Mouse (Mus musculus): Measurements from ENCODE around the gene Magi1.

Gene Magi1

DNA sequence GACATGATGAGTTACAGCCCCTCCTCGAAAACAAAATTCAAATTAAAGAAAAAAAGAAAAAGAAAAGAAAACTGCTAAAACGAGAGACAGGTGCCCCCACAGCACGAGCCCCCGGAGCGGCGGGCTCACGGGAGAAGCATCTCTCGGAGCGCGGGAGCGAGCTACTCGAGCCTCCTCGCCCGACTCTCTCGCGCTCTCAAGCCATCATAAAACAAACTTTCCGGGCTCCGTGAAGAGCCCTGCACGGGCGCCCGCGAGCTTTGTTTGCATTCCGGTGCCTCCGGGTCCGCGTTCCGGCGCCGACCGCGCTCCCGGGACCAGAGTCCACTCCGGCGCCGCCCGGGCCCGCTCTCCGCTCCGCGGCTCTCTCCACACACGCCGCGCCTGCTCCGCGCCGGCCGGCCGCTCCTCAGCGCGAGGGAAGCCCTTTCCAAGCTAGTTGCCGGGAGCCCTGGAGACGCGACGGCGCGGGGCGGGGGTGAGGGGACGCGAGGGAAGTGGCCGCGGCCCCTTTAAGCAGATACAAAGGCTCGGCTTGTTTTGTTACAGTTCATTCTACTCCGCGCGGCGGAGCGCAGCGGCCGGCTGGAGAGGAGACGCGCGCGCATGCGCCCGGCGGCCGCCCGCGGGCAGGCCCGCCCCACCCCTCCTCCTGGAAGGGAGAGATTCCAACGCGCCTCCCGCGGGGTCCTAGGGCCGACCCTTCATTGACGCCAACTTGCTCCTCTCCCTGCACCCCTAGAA, at the start of gene Magi1:
Magi1 (minus strand) TSS at position 600 of the 744 bp plus-strand sequence.
- in situ Hi-C loops (cut with MboI; ENCODE audit: low pct_unique_long_range_greater_than_20kb in 1 of 2, low sequenced_read_pairs in 2 of 2, unreplicated experiment in 1 of 2), result no loop called here

DNA sequence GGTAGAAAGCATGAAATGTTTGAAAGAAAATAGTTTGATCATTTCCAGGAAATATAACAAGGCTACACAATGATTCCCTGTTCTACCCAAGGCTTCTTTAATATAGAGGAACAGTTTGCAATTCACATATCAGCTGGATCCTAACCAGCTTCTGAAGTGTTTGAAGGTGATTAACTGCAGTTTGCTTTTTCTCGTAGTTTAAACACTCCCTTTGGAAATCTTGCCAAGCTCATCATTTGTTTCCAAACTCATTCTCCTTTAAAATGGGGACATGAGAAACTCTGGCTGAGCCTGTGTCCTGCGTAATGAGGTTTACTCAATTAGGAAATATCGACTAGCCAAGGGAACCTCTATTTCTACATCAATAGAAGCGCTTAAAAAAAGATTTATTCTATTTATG, 43.4 kb upstream of the Magi1 start:
- in situ Hi-C loops (cut with MboI; ENCODE audit: low pct_unique_long_range_greater_than_20kb in 1 of 2, low sequenced_read_pairs in 2 of 2, unreplicated experiment in 1 of 2), result no loop called here

GRCm38 (mm10) chr6:94316886-94317285, 33.2 kb upstream of the Magi1 start:
- in situ Hi-C loops (cut with MboI; ENCODE audit: low pct_unique_long_range_greater_than_20kb in 1 of 2, low sequenced_read_pairs in 2 of 2, unreplicated experiment in 1 of 2), result no loop called here

- in situ Hi-C loops (cut with MboI; ENCODE audit: low pct_unique_long_range_greater_than_20kb in 1 of 2, low sequenced_read_pairs in 2 of 2, unreplicated experiment in 1 of 2), result no loop called here
These were observed 28.6 kb upstream of the Magi1 start for GRCm38 (mm10) chr6:94312285-94312684.

- in situ Hi-C loops (cut with MboI; ENCODE audit: low pct_unique_long_range_greater_than_20kb in 1 of 2, low sequenced_read_pairs in 2 of 2, unreplicated experiment in 1 of 2), result no loop called here
These were observed 24.8 kb upstream of the Magi1 start for GRCm38 (mm10) chr6:94308498-94308897.

DNA sequence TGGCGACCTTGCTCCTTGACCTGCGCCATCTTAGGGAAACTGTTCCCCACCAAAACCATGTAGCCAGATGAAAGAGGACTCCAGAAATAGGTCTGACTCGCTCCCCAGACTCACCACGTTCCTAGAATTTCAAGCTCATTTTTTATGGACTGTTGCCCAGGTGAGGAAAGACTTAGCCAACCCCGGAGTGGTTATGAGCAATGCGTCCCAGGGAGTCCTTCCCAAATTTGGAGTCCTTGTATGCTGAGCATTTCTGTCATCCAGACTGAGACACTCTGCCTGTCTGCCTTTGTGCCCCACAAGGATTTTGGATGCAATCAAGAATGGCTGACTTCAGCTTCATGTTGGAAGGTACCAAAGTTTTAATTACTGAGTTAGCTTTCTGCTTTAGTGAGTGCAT, 19.8 kb upstream of the Magi1 start:
- in situ Hi-C loops (cut with MboI; ENCODE audit: low pct_unique_long_range_greater_than_20kb in 1 of 2, low sequenced_read_pairs in 2 of 2, unreplicated experiment in 1 of 2), result no loop called here

GRCm38 (mm10) chr6:94301804-94302203, 18.1 kb upstream of the Magi1 start:
- in situ Hi-C loops (cut with MboI; ENCODE audit: low pct_unique_long_range_greater_than_20kb in 1 of 2, low sequenced_read_pairs in 2 of 2, unreplicated experiment in 1 of 2), result no loop called here

DNA sequence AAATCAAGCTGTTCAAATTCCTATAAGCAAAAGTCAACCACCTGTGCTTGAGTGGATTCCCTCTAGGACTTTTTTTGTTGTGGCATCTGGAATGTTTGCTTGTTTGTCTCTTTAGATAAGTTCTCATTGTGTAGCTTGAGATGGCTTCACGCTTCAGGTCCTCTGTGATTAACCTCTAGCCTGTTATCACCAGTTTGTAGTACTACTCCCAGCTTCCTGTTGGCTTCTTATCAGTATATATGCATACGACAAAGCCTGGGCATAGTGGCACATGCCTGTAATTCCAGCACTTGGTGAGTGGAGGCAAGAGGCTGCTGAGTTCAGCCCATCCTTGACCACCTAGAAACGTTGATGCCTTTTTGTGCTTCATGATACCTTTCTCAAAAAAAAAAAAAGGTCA, 16.8 kb upstream of the Magi1 start:
- in situ Hi-C loops (cut with MboI; ENCODE audit: low pct_unique_long_range_greater_than_20kb in 1 of 2, low sequenced_read_pairs in 2 of 2, unreplicated experiment in 1 of 2), result no loop called here

- in situ Hi-C loops (cut with MboI; ENCODE audit: low pct_unique_long_range_greater_than_20kb in 1 of 2, low sequenced_read_pairs in 2 of 2, unreplicated experiment in 1 of 2), result no loop called here
These were observed 3.7 kb upstream of the Magi1 start for GRCm38 (mm10) chr6:94287387-94287786.

GRCm38 (mm10) chr6:94286555-94286954, 2.8 kb upstream of the Magi1 start:
- in situ Hi-C loops (cut with MboI; ENCODE audit: low pct_unique_long_range_greater_than_20kb in 1 of 2, low sequenced_read_pairs in 2 of 2, unreplicated experiment in 1 of 2), result no loop called here

GRCm38 (mm10) chr6:94284089-94284825, 540 bp upstream of the Magi1 start:
- in situ Hi-C loops (cut with MboI; ENCODE audit: low pct_unique_long_range_greater_than_20kb in 1 of 2, low sequenced_read_pairs in 2 of 2, unreplicated experiment in 1 of 2), result no loop called here

DNA sequence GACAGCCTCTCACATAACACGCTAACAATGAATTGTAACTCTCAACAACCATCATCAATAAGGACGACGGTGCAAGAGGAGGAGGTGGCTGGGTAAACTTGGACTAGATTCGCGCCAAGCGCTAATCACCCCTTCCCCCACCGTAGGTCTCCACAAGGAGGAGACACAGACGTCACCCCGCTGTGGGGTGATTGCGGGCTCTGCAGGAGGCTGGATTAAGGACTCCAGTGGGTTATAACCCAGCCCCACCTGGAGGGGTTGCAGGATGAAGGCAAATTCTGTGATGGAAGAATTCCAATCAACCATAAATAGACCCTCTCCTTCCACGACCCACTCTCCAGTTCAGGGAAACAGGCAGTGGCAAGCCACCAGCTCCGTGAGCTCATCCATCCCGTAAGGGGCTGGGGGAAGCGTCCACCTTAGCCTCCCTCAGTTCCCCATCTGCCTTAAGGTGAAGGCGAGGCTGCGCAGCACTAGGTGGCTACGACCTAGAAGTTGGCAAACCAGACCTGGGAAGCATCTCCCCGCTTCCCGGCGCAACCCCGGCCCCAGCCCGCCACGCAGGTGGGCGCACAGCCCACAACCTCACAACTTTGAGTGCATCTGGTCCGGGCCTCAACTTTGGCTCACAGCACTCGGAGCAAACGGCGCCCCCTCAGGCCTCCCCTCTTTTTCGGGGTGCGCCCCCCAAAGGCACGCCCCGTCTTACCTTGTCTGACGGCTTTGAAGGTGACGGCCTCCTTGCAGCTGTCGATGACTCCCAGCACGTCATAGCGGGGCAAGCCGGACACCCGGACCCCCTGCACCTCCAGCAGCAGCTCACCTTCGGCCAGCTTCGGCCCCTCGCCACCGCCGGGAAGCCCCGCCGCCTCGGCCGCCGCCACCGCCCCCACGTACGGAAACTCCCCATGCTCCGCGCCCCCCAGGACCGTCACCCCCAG, 1.1 kb downstream of the Magi1 start:
- in situ Hi-C loops (cut with MboI; ENCODE audit: low pct_unique_long_range_greater_than_20kb in 1 of 2, low sequenced_read_pairs in 2 of 2, unreplicated experiment in 1 of 2), result no loop called here

- in situ Hi-C loops (cut with MboI; ENCODE audit: low pct_unique_long_range_greater_than_20kb in 1 of 2, low sequenced_read_pairs in 2 of 2, unreplicated experiment in 1 of 2), result no loop called here
These were observed 2.0 kb downstream of the Magi1 start for GRCm38 (mm10) chr6:94281606-94282280.

- in situ Hi-C loops (cut with MboI; ENCODE audit: low pct_unique_long_range_greater_than_20kb in 1 of 2, low sequenced_read_pairs in 2 of 2, unreplicated experiment in 1 of 2), result no loop called here
These were observed 9.8 kb downstream of the Magi1 start for GRCm38 (mm10) chr6:94273941-94274340.

DNA sequence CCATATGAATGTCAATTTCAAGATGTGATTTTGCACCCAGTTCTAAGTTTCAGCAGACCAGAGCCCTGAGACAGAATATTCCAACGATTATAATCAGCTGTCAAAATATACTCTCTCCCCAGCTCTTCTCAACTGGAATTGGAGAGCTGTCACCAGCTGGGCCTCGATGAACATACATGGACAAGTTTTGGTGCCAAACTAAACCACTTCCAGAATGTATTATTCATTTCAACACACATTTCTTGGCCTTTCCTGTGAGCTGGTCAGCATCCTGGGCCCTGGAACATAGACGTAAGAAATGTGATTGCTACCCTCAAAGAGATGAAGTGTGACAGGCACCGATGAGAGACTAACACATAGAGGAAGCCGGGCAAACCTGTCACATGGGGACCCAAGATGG, 13.7 kb downstream of the Magi1 start:
- in situ Hi-C loops (cut with MboI; ENCODE audit: low pct_unique_long_range_greater_than_20kb in 1 of 2, low sequenced_read_pairs in 2 of 2, unreplicated experiment in 1 of 2), result no loop called here

DNA sequence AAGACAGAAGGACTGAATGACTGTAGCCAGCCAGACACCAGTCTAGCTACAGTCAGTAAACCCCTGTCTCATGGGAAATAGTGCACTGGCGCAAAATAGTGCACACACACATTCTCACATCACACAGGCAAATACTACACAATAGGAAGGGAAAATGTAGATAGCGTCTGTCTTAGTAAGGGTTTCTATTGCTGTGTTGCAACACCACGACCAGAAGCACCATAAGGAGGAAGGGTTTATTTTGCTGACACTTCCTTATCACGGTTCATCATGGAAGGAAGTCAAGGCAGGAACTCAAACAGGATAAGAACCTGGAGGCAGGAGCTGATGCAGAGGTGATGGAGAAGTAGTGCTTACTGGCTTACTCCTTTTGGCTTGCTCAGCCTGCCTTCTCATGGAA, 14.5 kb downstream of the Magi1 start:
- in situ Hi-C loops (cut with MboI; ENCODE audit: low pct_unique_long_range_greater_than_20kb in 1 of 2, low sequenced_read_pairs in 2 of 2, unreplicated experiment in 1 of 2), result no loop called here

GRCm38 (mm10) chr6:94265244-94265935, 18.3 kb downstream of the Magi1 start:
- in situ Hi-C loops (cut with MboI; ENCODE audit: low pct_unique_long_range_greater_than_20kb in 1 of 2, low sequenced_read_pairs in 2 of 2, unreplicated experiment in 1 of 2), result no loop called here

Data from mouse embryonic stem cell (cell line).